Mouse (Mus musculus): ENCODE data around the gene Epha2. TPM values are rescaled to one million over a fixed set of nuclear protein-coding genes. Genes with fewer than 3 reads are reported as not detected.
A peak's percentile ranks its signal among the peaks of the same experiment; 100 is the strongest.

Gene Epha2
- polyA plus RNA-seq, 1 experiment from 2014 or later = 0.21 TPM

- Histone ChIP-seq H3K27ac (ENCODE audit: low read depth, low read length) (no peak overlapping the region), H3K9me3 (ENCODE audit: control insufficient read depth, low read length) (no peaks in the 10 kb centered on the region), H3K36me3 (ENCODE audit: control insufficient read depth, insufficient read depth, low read length) (no peaks in the 10 kb centered on the region), H3K4me3 (ENCODE audit: low read depth, low read length) (no peak overlapping the region), H3K9ac (replicated peaks; ENCODE audit: low read depth, low read length) (no peak overlapping the region), H3K4me1 (ENCODE audit: control insufficient read depth, insufficient read depth, low read length) (peaks cover 7% of the 10 kb centered on the region; the same call in 1 of the 2 replicates), H3K27me3 (ENCODE audit: control insufficient read depth, insufficient read depth, low read length) (peaks cover 20% of the 10 kb centered on the region; the same call in 1 of the 2 replicates), H3K4me2 (ENCODE audit: low read depth, low read length) (no peak overlapping the region)
- no peak for ATAC-seq (ENCODE audit: low read depth)
- 9% methylated on average over 8 of the region's 15 CpGs for WGBS
These were observed 5.3 kb upstream of the Epha2 start for GRCm38 (mm10) chr4:141295774-141296186.

GRCm38 (mm10) chr4:141297934-141298333 is 3.1 kb upstream of the Epha2 start:
- Histone ChIP-seq H3K9ac (replicated peaks; ENCODE audit: low read depth, low read length) (no peak overlapping the region), H3K27ac (ENCODE audit: low read depth, low read length) (no peak overlapping the region), H3K36me3 (ENCODE audit: control insufficient read depth, insufficient read depth, low read length) (no peaks in the 10 kb centered on the region), H3K4me2 (ENCODE audit: low read depth, low read length) (no peak overlapping the region), H3K4me1 (ENCODE audit: control insufficient read depth, insufficient read depth, low read length) (peaks cover 7% of the 10 kb centered on the region), H3K9me3 (ENCODE audit: control insufficient read depth, low read length) (no peaks in the 10 kb centered on the region), H3K4me3 (ENCODE audit: low read depth, low read length) (no peak overlapping the region), H3K27me3 (ENCODE audit: control insufficient read depth, insufficient read depth, low read length) (peaks cover 24% of the 10 kb centered on the region)
- ATAC-seq (ENCODE audit: low read depth) = no peak
- WGBS = 17% methylated on average over 7 of the region's 7 CpGs

GRCm38 (mm10) chr4:141299356-141299755 is 1.7 kb upstream of the Epha2 start:
- Histone ChIP-seq H3K4me3 (ENCODE audit: low read depth, low read length) (no peak overlapping the region), H3K9me3 (ENCODE audit: control insufficient read depth, low read length) (no peaks in the 10 kb centered on the region), H3K36me3 (ENCODE audit: control insufficient read depth, insufficient read depth, low read length) (no peaks in the 10 kb centered on the region), H3K9ac (replicated peaks; ENCODE audit: low read depth, low read length) (no peak overlapping the region), H3K27me3 (ENCODE audit: control insufficient read depth, insufficient read depth, low read length) (peaks cover 24% of the 10 kb centered on the region), H3K4me1 (ENCODE audit: control insufficient read depth, insufficient read depth, low read length) (peaks cover 7% of the 10 kb centered on the region), H3K4me2 (ENCODE audit: low read depth, low read length) (no peak overlapping the region), H3K27ac (ENCODE audit: low read depth, low read length) (no peak overlapping the region)
- WGBS = 74% methylated on average over 13 of the region's 13 CpGs
- ATAC-seq (ENCODE audit: low read depth) = no peak

DNA sequence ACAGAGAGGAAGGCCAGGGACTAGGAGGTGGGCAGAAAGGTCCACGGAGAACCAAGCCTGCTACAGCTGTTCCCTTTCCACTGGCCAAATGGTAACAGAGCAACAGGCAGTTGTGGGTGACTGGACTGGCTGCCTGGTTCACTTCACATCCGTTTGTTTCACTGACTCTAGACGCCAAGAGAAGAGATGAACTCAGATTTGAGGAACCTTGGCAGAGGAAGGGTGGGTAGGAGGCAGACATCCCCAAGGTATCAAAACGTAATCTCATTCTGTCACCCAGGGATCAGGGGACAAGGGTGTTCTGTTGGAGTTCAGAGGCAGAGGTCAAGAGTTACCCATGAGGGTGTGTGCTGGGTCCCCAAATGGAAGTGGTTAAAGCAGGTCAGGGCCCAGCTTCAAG is 844 bp upstream of the Epha2 start:
- H3K4me1 ChIP-seq (ENCODE audit: control insufficient read depth, insufficient read depth, low read length) = peaks cover 7% of the 10 kb centered on the region
- H3K4me3 ChIP-seq (ENCODE audit: low read depth, low read length) = no peak overlapping the region
- H3K36me3 ChIP-seq (ENCODE audit: control insufficient read depth, insufficient read depth, low read length) = no peaks in the 10 kb centered on the region
- no peaks in the 10 kb centered on the region for H3K9me3 ChIP-seq (ENCODE audit: control insufficient read depth, low read length)
- no peak overlapping the region for H3K4me2 ChIP-seq (ENCODE audit: low read depth, low read length)
- no peak overlapping the region for H3K9ac ChIP-seq (replicated peaks; ENCODE audit: low read depth, low read length)
- 77% methylated on average over 4 of the region's 4 CpGs for WGBS
- no peak overlapping the region for H3K27ac ChIP-seq (ENCODE audit: low read depth, low read length)
- ATAC-seq (ENCODE audit: low read depth) = no peak
- H3K27me3 ChIP-seq (ENCODE audit: control insufficient read depth, insufficient read depth, low read length) = peaks cover 24% of the 10 kb centered on the region

GRCm38 (mm10) chr4:141301591-141302427 is 769 bp downstream of the Epha2 start:
- Histone ChIP-seq H3K27ac (ENCODE audit: low read depth, low read length) (no peak overlapping the region), H3K9me3 (ENCODE audit: control insufficient read depth, low read length) (no peaks in the 10 kb centered on the region), H3K36me3 (ENCODE audit: control insufficient read depth, insufficient read depth, low read length) (no peaks in the 10 kb centered on the region), H3K4me1 (ENCODE audit: control insufficient read depth, insufficient read depth, low read length) (peaks cover 7% of the 10 kb centered on the region), H3K4me2 (ENCODE audit: low read depth, low read length) (peak overlapping the region; percentile 98), H3K9ac (replicated peaks; ENCODE audit: low read depth, low read length) (peak overlapping the region; percentile 51), H3K4me3 (ENCODE audit: low read depth, low read length) (peak overlapping the region; percentile 55), H3K27me3 (ENCODE audit: control insufficient read depth, insufficient read depth, low read length) (peaks cover 20% of the 10 kb centered on the region)
- under 1% methylated on average over 41 of the region's 51 CpGs for WGBS
- ATAC-seq (ENCODE audit: low read depth) = no peak

DNA sequence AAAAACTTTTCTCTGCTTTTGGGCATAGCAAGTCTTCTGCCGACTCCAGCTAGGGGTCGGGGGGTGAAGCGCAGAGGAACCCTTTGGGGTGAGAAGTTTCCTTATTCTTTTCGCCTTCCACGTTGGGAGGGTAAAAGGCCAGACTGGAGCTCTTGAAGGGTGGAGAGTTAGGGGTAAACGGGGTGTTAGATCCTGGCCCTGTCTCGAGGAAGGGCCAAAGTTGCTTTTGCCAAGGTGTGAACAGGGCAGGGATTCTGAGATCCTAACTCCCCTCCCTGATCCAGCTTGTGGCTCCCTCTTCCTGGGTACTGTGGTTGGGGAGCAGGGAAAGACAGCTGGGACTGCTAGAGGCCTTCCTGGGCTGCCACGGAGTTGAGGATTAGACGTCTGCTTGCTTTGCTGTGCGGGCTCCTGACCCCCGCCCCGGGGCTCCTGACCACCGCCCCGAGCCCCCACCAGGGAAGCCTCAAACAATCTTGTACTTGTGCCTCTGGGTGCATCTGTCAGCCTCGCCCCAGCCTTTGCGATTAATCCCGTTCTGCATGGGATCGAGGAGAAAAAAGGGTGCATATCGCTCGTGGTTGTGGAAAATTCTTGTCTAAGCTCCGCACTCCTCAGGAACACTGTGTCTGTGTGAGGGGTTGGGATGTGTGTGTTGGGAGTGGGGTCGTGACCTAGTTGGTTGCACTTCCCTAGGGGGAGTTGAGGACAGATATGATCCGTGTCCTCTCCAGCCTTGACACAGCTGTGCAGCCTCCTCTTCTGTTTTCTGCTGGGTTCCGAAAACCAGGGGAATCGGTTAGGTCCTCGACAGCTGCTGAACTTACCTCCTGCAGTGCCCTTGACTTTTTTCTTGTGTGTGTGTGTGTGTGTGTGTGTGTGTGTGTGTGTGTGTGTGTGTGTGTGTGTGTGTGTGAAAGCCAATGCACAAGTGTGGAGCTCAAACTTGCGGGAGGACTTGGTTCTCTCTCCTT is 1.7 kb downstream of the Epha2 start:
- no peaks in the 10 kb centered on the region for H3K36me3 ChIP-seq (ENCODE audit: control insufficient read depth, insufficient read depth, low read length)
- H3K4me3 ChIP-seq (ENCODE audit: low read depth, low read length) = peak overlapping the region; percentile 55
- H3K27ac ChIP-seq (ENCODE audit: low read depth, low read length) = no peak overlapping the region
- H3K4me2 ChIP-seq (ENCODE audit: low read depth, low read length) = peak overlapping the region; percentile 98; the same call in 1 of the 2 replicates
- H3K27me3 ChIP-seq (ENCODE audit: control insufficient read depth, insufficient read depth, low read length) = peaks cover 16% of the 10 kb centered on the region
- 0 out of 2 replicates have a peak overlapping the region, but pooled peaks have one; percentile 25 for H3K9ac ChIP-seq (replicated peaks; ENCODE audit: low read depth, low read length)
- 15% methylated on average over 27 of the region's 27 CpGs for WGBS
- peaks cover 7% of the 10 kb centered on the region for H3K4me1 ChIP-seq (ENCODE audit: control insufficient read depth, insufficient read depth, low read length)
- no peak for ATAC-seq (ENCODE audit: low read depth)
- H3K9me3 ChIP-seq (ENCODE audit: control insufficient read depth, low read length) = no peaks in the 10 kb centered on the region

GRCm38 (mm10) chr4:141303402-141304222 is 2.6 kb downstream of the Epha2 start:
- Histone ChIP-seq H3K27me3 (ENCODE audit: control insufficient read depth, insufficient read depth, low read length) (peaks cover 16% of the 10 kb centered on the region), H3K36me3 (ENCODE audit: control insufficient read depth, insufficient read depth, low read length) (no peaks in the 10 kb centered on the region), H3K27ac (ENCODE audit: low read depth, low read length) (no peak overlapping the region), H3K4me3 (ENCODE audit: low read depth, low read length) (no peak overlapping the region), H3K9me3 (ENCODE audit: control insufficient read depth, low read length) (no peaks in the 10 kb centered on the region), H3K4me2 (ENCODE audit: low read depth, low read length) (no peak overlapping the region), H3K9ac (replicated peaks; ENCODE audit: low read depth, low read length) (no peak overlapping the region), H3K4me1 (ENCODE audit: control insufficient read depth, insufficient read depth, low read length) (peaks cover 7% of the 10 kb centered on the region)
- 41% methylated on average over 7 of the region's 7 CpGs for WGBS
- ATAC-seq (ENCODE audit: low read depth) = no peak

GRCm38 (mm10) chr4:141304223-141304611 is 3.2 kb downstream of the Epha2 start:
- Histone ChIP-seq H3K4me1 (ENCODE audit: control insufficient read depth, insufficient read depth, low read length) (peaks cover 7% of the 10 kb centered on the region), H3K27ac (ENCODE audit: low read depth, low read length) (no peak overlapping the region), H3K4me3 (ENCODE audit: low read depth, low read length) (no peak overlapping the region), H3K36me3 (ENCODE audit: control insufficient read depth, insufficient read depth, low read length) (no peaks in the 10 kb centered on the region), H3K4me2 (ENCODE audit: low read depth, low read length) (no peak overlapping the region), H3K9me3 (ENCODE audit: control insufficient read depth, low read length) (no peaks in the 10 kb centered on the region), H3K9ac (replicated peaks; ENCODE audit: low read depth, low read length) (no peak overlapping the region), H3K27me3 (ENCODE audit: control insufficient read depth, insufficient read depth, low read length) (peaks cover 16% of the 10 kb centered on the region)
- no peak for ATAC-seq (ENCODE audit: low read depth)
- 90% methylated on average over 4 of the region's 4 CpGs for WGBS
